Mouse (Mus musculus): Measurements from ENCODE around the gene Psmc3ip.

Gene Psmc3ip

DNA sequence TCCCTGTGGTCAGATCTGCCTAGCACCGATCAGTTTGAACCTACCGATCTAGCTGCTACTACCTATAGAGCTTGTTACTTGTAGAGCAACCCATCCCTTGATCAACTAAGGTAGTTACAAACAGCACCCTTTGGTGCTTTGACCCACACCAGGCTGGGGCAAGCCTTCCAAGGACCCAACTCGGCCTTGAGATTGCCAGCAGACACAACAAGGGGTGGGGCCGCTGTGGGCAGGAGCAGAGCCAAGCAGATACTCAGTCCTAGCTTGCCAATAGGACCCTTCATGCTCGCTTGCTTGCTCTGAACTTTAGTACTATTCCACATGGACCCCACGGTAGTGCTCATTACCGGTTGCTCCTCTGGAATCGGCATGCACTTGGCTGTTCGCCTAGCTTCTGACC is 17.1 kb downstream of the Psmc3ip start, which contains the start of gene Hsd17b1:
TSS of gene Hsd17b1 (plus strand) at position 291 of the 400 bp plus-strand sequence.
- no peak for DNase-seq (ENCODE audit: low read depth, low spot score)
- H3K36me3 ChIP-seq (ENCODE audit: control insufficient read depth, insufficient read depth, low read length, poor library complexity, severe bottlenecking) = peaks cover under 1% of the 10 kb centered on the region; the same call in 1 of the 2 replicates

DNA sequence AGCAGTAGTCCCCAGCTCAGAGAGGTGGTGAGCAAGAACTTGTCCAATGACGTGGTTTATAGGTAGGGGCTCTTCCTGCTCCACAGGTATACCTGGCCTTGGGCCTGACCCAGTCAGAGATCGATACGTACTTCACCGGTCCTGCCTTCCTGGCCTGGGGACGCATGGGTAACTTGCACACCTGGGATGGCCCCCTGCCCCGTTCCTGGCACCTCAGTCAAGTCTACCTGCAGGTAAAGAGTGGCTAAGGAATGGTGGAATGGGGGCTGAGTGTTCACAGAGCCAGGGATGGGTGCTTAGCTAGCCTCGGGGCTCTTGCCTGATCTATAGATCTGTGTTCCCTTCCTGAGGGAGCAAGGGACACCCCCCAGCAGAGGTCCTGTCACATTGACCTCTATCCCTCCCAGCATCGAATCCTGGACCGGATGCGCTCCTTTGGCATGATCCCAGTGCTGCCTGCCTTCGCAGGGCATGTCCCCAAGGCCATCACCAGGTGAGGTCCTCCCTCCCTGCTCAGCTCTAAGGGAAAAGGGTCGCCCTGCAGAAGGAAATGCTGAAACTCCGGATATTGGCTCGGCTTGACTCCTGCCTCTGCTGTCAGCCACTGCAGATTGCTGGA is 23.3 kb downstream of the Psmc3ip start:
- no peaks in the 10 kb centered on the region for H3K27me3 ChIP-seq (ENCODE audit: control insufficient read depth, insufficient read depth, low read length, poor library complexity, severe bottlenecking)
- DNase-seq (ENCODE audit: low read depth, low spot score) = no peak
- H3K36me3 ChIP-seq (ENCODE audit: control insufficient read depth, insufficient read depth, low read length, poor library complexity, severe bottlenecking) = peaks cover 1% of the 10 kb centered on the region

More for the DNA sequence above, 17.1 kb downstream of the Psmc3ip start, which contains the start of gene Hsd17b1:
- no peaks in the 10 kb centered on the region for H3K27me3 ChIP-seq (ENCODE audit: control insufficient read depth, insufficient read depth, low read length, poor library complexity, severe bottlenecking)

GRCm38 (mm10) chr11:101070987-101071386 is 24.2 kb downstream of the Psmc3ip start:
- DNase-seq (ENCODE audit: low read depth, low spot score) = no peak
- peaks cover 1% of the 10 kb centered on the region for H3K36me3 ChIP-seq (ENCODE audit: control insufficient read depth, insufficient read depth, low read length, poor library complexity, severe bottlenecking)
- H3K27me3 ChIP-seq (ENCODE audit: control insufficient read depth, insufficient read depth, low read length, poor library complexity, severe bottlenecking) = no peaks in the 10 kb centered on the region

DNA sequence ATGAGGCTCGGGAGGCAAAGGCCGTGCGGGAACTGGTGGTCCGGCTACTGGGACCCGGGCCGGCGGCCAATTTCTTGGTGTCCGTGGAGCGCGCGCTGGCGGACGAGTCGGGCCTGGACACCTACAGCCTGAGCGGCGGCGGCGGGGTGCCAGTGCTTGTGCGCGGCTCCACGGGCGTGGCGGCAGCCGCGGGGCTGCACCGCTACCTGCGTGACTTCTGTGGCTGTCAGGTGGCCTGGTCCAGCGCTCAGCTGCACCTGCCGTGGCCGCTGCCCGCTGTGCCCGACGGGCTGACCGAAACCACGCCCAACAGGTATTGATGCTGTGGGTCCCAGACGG is 25.1 kb downstream of the Psmc3ip start:
- H3K27me3 ChIP-seq (ENCODE audit: control insufficient read depth, insufficient read depth, low read length, poor library complexity, severe bottlenecking) = no peaks in the 10 kb centered on the region
- no peak for DNase-seq (ENCODE audit: low read depth, low spot score)
- peaks cover 1% of the 10 kb centered on the region for H3K36me3 ChIP-seq (ENCODE audit: control insufficient read depth, insufficient read depth, low read length, poor library complexity, severe bottlenecking)

GRCm38 (mm10) chr11:101069391-101070188 is 25.6 kb downstream of the Psmc3ip start, which contains the start of gene Naglu:
Gene Naglu (plus strand): TSS chr11:101070012.
- Histone ChIP-seq H3K36me3 (ENCODE audit: control insufficient read depth, insufficient read depth, low read length, poor library complexity, severe bottlenecking) (peaks cover 1% of the 10 kb centered on the region), H3K27me3 (ENCODE audit: control insufficient read depth, insufficient read depth, low read length, poor library complexity, severe bottlenecking) (no peaks in the 10 kb centered on the region)
- peak; percentile 96 for DNase-seq (ENCODE audit: low read depth, low spot score)

- Histone ChIP-seq H3K36me3 (ENCODE audit: control insufficient read depth, insufficient read depth, low read length, poor library complexity, severe bottlenecking) (no peaks in the 10 kb centered on the region), H3K27me3 (ENCODE audit: control insufficient read depth, insufficient read depth, low read length, poor library complexity, severe bottlenecking) (no peaks in the 10 kb centered on the region)
- DNase-seq (ENCODE audit: low read depth, low spot score) = peak; percentile 86
Observed at GRCm38 (mm10) chr11:101066549-101067412, 28.5 kb downstream of the Psmc3ip start.

DNA sequence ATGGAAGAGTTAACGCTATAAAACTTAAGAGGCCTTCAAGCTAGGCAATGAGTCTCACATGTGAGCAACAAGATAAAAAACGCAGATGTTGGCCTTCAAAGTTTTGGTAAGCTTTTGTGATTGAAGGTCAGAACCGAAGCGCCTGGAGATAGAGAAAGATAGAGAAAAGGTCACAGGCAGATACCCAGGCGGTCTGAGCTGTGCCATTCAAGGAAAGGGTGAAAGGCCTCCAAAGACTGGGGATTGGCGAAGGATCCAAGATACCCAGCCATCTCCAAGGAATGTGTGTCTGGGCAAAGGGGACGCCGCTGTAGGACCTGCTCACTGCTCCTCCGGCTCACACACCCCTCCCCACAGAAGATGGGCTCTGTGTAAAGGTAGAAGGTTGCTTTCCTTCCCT is 30.2 kb downstream of the Psmc3ip start:
- Histone ChIP-seq H3K27me3 (ENCODE audit: control insufficient read depth, insufficient read depth, low read length, poor library complexity, severe bottlenecking) (no peaks in the 10 kb centered on the region; the same call in 1 of the 2 replicates), H3K36me3 (ENCODE audit: control insufficient read depth, insufficient read depth, low read length, poor library complexity, severe bottlenecking) (no peaks in the 10 kb centered on the region)
- no peak for DNase-seq (ENCODE audit: low read depth, low spot score)

DNA sequence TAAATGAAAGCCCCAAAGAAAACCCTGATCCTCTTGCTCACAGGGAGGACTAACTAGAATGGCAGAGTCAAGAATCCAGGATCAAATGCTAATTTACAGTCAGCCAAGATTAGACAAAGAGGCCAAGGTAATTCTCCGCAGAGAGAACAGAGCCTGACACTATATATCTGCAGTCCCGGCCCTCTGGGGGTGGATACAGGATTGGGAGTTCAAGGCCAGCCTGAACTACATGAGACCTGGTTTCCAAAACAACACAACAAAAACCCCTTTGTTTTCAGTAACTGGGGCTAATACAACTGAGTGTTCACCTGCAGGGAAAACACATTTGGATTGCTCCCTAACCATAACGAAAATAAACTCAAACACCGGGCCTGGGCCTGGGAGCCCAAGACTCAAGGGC is 30.8 kb downstream of the Psmc3ip start:
- H3K36me3 ChIP-seq (ENCODE audit: control insufficient read depth, insufficient read depth, low read length, poor library complexity, severe bottlenecking) = no peaks in the 10 kb centered on the region
- no peaks in the 10 kb centered on the region; the same call in 1 of the 2 replicates for H3K27me3 ChIP-seq (ENCODE audit: control insufficient read depth, insufficient read depth, low read length, poor library complexity, severe bottlenecking)
- DNase-seq (ENCODE audit: low read depth, low spot score) = no peak

DNA sequence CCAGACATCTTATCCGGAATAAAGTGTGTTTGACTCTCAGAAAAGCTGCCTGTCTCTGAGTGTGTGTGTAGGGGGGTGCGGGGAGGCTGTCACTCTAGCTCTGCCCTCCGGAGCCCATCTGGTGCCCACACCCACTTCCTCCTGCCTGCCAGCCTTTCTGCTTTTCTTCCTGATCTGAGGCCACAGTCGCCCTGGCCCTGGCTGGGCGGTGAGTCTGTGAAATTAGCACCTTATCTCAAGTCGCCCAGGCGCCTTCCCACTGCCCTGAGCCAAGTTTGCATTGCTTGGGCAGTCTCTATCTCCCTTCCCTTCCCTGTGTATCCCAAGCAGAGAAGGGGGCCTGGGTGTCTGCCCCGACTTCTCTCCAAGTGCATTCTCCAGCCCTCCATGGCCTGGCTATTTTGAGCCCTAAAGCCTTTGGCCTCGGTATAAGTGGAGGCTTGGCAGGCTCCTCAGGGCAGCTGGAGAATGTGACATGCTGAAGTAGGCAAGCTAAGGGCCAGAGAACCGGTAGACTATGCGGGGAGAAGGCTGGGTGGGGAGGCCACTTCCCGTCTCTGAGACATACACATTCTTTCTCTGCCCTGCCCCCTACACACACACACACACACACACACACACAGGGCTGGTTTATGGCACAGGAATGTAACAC is 31.4 kb downstream of the Psmc3ip start:
- H3K27me3 ChIP-seq (ENCODE audit: control insufficient read depth, insufficient read depth, low read length, poor library complexity, severe bottlenecking) = no peaks in the 10 kb centered on the region; the same call in 1 of the 2 replicates
- peak; percentile 62 for DNase-seq (ENCODE audit: low read depth, low spot score)
- H3K36me3 ChIP-seq (ENCODE audit: control insufficient read depth, insufficient read depth, low read length, poor library complexity, severe bottlenecking) = no peaks in the 10 kb centered on the region

DNA sequence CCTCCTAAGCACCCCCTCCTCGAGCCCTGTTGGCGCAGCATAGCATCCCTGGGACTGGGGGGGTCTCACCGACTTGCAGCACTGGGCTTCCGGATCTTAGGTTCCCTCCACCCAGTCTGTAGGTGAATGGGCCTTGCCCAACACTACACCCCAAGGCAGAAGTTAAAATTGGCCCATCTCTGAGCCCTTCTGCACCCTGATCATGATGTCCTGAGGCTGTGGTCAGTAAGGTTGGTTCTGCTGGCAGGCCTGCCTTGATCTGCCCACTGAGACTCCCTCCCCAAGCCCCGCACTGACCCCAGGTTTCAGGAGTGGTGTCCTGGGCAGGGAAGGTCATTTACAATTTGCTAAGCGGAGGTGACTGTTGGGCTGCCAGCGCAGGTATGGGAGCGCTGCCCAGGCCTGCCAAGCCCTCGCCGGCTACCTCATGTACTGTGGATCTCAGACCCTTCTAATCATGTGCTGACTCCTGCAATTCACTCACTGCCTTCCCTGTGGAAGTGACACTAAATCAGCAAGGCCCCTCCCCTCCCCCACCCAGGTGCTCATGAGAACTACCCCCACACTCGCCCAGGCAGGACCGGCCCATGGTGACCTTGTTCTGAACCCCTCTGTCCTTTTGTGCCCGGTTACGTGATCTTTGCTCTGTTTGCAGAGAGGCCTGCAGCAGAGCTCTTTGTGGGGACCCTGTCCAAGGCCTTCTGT is 32.1 kb downstream of the Psmc3ip start:
- DNase-seq (ENCODE audit: low read depth, low spot score) = no peak
- Histone ChIP-seq H3K36me3 (ENCODE audit: control insufficient read depth, insufficient read depth, low read length, poor library complexity, severe bottlenecking) (no peaks in the 10 kb centered on the region), H3K27me3 (ENCODE audit: control insufficient read depth, insufficient read depth, low read length, poor library complexity, severe bottlenecking) (no peaks in the 10 kb centered on the region; the same call in 1 of the 2 replicates)

DNA sequence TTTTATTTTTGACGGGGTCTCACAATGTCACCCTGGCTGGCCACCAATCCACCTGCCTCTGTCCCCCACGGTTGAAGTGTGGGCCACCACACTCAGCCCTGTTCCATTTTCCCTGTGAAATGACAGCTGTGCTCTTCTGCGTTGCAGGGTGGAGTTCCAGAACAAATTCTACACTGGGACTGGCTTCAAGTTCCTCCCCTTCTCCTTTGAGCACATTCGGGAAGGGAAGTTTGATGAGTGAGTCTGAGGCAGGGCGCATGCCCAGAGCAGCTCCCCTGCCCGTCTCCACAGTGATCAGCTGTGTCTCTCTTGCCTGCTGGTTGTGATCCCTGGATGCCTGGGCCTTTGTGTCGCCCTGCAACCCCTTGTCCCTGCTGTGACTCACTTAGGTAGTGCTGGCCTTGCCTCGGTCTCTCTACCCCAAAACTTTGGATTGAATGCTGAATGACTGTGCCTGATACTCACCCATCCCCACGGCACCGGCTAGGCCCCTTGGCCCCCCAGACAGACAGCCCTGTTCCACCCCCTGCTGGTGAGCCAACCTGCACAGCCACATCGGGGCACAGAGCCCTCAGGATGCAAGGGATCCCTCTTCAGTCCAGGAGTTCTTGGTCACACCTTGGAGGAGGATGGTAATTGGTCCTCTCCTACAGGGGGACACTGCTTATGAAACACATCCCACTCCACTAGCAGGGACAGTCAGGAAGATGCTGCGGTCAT is 32.9 kb downstream of the Psmc3ip start:
- no peak for DNase-seq (ENCODE audit: low read depth, low spot score)
- no peaks in the 10 kb centered on the region for H3K36me3 ChIP-seq (ENCODE audit: control insufficient read depth, insufficient read depth, low read length, poor library complexity, severe bottlenecking)

GRCm38 (mm10) chr11:101061049-101061448 is 34.2 kb downstream of the Psmc3ip start:
- H3K27me3 ChIP-seq (ENCODE audit: control insufficient read depth, insufficient read depth, low read length, poor library complexity, severe bottlenecking) = no peaks in the 10 kb centered on the region; the same call in 1 of the 2 replicates
- no peaks in the 10 kb centered on the region for H3K36me3 ChIP-seq (ENCODE audit: control insufficient read depth, insufficient read depth, low read length, poor library complexity, severe bottlenecking)
- DNase-seq (ENCODE audit: low read depth, low spot score) = no peak

More for the DNA sequence above, 32.9 kb downstream of the Psmc3ip start:
- no peaks in the 10 kb centered on the region; the same call in 1 of the 2 replicates for H3K27me3 ChIP-seq (ENCODE audit: control insufficient read depth, insufficient read depth, low read length, poor library complexity, severe bottlenecking)

- DNase-seq (ENCODE audit: low read depth, low spot score) = no peak
- H3K36me3 ChIP-seq (ENCODE audit: control insufficient read depth, insufficient read depth, low read length, poor library complexity, severe bottlenecking) = 0 out of 2 replicates have a peak, but pooled peaks cover 2% of the 10 kb centered on the region
- H3K27me3 ChIP-seq (ENCODE audit: control insufficient read depth, insufficient read depth, low read length, poor library complexity, severe bottlenecking) = no peaks in the 10 kb centered on the region; the same call in 1 of the 2 replicates
Observed at GRCm38 (mm10) chr11:101060126-101060525, 35.1 kb downstream of the Psmc3ip start.

Measured in splenic B cell, adult 2 months (primary cell).